Mouse (Mus musculus) liver, embryonic 11.5 days (tissue): Measurements from ENCODE around the gene Krcc1. TPM values are rescaled to one million over a fixed set of nuclear protein-coding genes. Genes with fewer than 3 reads are reported as not detected.

ENCODE experiments used
- ATAC-seq: fragments of 200-750 bp; cut with Nextera tagmentation; replicated peaks from 2 replicates; pipeline ENCODE4 v1.8.0; 2017; ENCODE audit warnings: moderate number of reproducible peaks, mild to moderate bottlenecking, moderate TSS enrichment, moderate library complexity; ENCODE audit not compliant: low FRiP score
- DNase-seq: peaks from one replicate; pipeline ENCODE4 v3.0.0-alpha.2; 2017; ENCODE audit warnings: low spot score
- H3K27ac ChIP-seq: fragments of 300-500 bp; sonication (generic); 2 replicates; pipeline ENCODE4 v1.5.1; 2014; ENCODE audit warnings: mild to moderate bottlenecking, low read depth, low read length, control low read depth
- H3K27me3 ChIP-seq: fragments of 300-500 bp; sonication (generic); replicated peaks from 2 replicates; pipeline ENCODE4 v1.6.1; 2014; ENCODE audit warnings: low read length, mixed read lengths; ENCODE audit not compliant: control insufficient read depth, insufficient read depth
- H3K36me3 ChIP-seq: fragments of 300-500 bp; sonication (generic); 2 replicates; pipeline ENCODE4 v1.6.1; 2014; ENCODE audit warnings: mild to moderate bottlenecking, low read length, moderate library complexity, mixed read lengths; ENCODE audit not compliant: control insufficient read depth, insufficient read depth
- H3K4me1 ChIP-seq: fragments of 300-500 bp; sonication (generic); replicated peaks from 2 replicates; pipeline ENCODE4 v1.6.1; 2014; ENCODE audit warnings: low read length, mixed read lengths; ENCODE audit not compliant: control insufficient read depth, insufficient read depth
- H3K4me2 ChIP-seq: fragments of 300-500 bp; sonication (generic); 2 replicates; pipeline ENCODE4 v1.6.1; 2014; ENCODE audit warnings: mild to moderate bottlenecking, control low read depth, moderate library complexity
- H3K4me3 ChIP-seq: fragments of 300-500 bp; sonication (generic); 2 replicates; pipeline ENCODE4 v1.5.1; 2014; ENCODE audit warnings: low read depth, low read length, control low read depth
- H3K9ac ChIP-seq: fragments of 300-500 bp; sonication (generic); 2 replicates; pipeline ENCODE4 v1.6.1; 2014; ENCODE audit warnings: low read depth, low read length, control low read depth
- H3K9me3 ChIP-seq: fragments of 300-500 bp; sonication (generic); 2 replicates; pipeline ENCODE4 v1.6.1; 2016; ENCODE audit warnings: low read length, inconsistent platforms, mixed read lengths; ENCODE audit not compliant: control insufficient read depth
- WGBS: fragments of 180-500 bp; shearing (Covaris S2); extraction: QIAGEN DNeasy Blood & Tissue Kit; methylation state at CpG from one replicate; pipeline ENCODE4 v1.1.7; 2014; 5-methylcytosine and 5-hydroxymethylcytosine counted together
- polyA plus RNA-seq: library from polyadenylated mRNA; unstranded; fragments of >200 nt; fragmentation: Nextera tagmentation; extraction: Ambion mirVana; gene quantifications from 2 replicates; pipeline ENCODE4 v1.2.1, GENCODE M21; 2014

The Krcc1 gene
- polyA plus RNA-seq, 1 experiment from 2014 or later = 40.3 TPM

DNA sequence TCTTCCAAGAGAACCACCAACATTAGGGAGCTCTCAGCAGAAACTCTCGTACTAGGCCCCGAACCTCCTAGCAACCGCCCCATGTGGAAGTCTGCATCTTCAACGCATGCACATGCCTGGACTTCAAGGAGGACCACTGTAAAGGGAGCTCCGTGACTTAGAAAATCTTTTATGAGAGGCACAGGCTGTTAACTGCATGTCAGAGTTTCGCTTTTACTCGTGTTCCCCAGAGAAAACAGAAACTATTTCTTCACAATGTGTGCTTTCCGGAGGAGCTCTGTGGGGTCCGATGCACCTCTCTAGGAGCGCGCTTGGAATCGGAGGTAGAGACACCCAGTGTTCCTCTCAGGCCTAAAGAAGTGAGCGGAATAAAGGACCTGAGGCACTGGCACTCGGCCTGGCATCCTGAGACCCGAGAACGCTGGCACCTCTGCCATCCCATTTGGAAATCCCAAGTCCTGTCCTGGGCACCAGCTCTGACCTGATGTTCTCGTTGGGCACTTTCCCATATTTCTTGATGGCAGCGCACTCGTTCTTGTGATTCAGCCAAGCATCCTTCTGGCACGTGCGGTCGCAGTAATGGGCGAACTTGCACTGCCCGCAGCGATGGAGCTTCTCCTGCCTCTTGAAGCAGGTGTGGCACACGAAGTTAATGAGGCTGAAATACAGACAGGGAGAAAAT lies 32.3 kb upstream of the Krcc1 start:
- Histone ChIP-seq H3K4me2 (no peak overlapping the region), H3K9me3 (no peaks in the 10 kb centered on the region), H3K36me3 (no peaks in the 10 kb centered on the region), H3K27me3 (no peaks in the 10 kb centered on the region), H3K4me3 (no peak overlapping the region), H3K9ac (no peak overlapping the region), H3K27ac (no peak overlapping the region), H3K4me1 (no peaks in the 10 kb centered on the region)
- 86% methylated on average over 26 of the region's 26 CpGs for WGBS
- ATAC-seq = no peak
- no peak for DNase-seq

DNA sequence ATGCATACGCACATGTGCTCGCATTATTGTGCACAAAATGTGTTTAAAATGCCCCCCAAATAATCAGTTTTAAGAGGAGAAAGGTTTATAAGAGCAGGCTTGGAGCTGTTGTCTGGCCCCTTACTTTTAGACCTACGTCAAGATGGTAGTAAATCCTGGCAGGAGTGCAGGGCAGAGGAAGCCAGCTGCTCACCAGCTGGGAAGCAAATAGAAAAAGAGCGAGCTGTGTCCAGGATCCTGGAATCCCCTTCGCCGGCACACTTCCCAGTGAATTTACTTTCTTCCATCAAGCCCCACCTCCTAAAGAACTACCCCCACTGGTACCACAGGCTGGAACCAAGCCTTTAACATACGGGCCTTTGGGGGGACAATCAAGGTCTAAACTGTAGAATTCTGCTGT lies 30.6 kb upstream of the Krcc1 start:
- WGBS = 84% methylated on average over 7 of the region's 7 CpGs
- Histone ChIP-seq H3K36me3 (no peaks in the 10 kb centered on the region), H3K27me3 (no peaks in the 10 kb centered on the region), H3K27ac (no peak overlapping the region), H3K9ac (no peak overlapping the region), H3K4me2 (no peak overlapping the region), H3K4me3 (no peak overlapping the region), H3K9me3 (no peaks in the 10 kb centered on the region), H3K4me1 (no peaks in the 10 kb centered on the region)
- DNase-seq (no peak), ATAC-seq (no peak)

DNA sequence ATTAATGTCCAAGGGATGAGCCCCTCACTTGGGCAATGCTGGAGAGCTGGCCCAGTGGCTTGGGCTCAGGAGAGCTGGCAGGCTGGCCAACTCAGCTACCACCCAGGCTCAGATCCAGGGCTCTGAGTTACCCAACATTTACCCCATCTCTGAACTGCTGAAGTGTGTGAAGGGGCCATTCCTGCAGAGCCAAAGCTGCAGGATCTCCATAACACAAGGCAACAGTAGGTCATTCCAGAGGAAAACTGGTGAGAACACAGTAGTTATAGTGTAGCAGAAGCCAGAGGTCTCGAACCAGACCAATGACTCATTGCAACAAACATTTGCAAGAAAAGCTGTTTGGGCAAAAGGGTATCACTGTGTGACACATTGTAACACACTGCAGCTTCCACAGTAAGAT lies 28.7 kb upstream of the Krcc1 start:
- Histone ChIP-seq H3K27ac (no peak overlapping the region), H3K36me3 (no peaks in the 10 kb centered on the region), H3K9me3 (no peaks in the 10 kb centered on the region), H3K4me1 (no peaks in the 10 kb centered on the region), H3K4me2 (no peak overlapping the region), H3K9ac (no peak overlapping the region), H3K27me3 (no peaks in the 10 kb centered on the region), H3K4me3 (no peak overlapping the region)
- ATAC-seq (no peak), DNase-seq (no peak)
- 79% methylated on average over 1 of the region's 1 CpGs for WGBS

DNA sequence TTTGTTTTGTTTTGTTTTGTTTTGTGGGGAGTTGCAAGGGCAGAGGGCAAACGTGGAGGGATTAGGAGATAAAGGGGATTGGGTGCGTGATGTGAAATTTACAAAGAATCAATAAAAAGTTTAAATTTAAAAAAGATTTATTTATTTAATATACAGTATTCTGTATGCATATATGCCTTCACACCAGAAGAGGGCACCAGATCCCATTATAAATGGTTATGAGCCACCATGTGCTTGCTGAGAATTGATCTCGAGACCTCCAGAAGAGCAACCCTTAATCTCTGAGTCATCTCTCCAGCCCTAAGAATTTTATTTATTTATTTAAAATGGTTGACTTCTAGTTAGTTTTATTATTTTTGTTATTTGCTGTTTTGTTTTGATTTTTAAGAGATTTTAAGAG lies 28.2 kb upstream of the Krcc1 start:
- no peaks in the 10 kb centered on the region for H3K9me3 ChIP-seq
- no peak overlapping the region for H3K9ac ChIP-seq
- no peak overlapping the region for H3K4me2 ChIP-seq
- no peaks in the 10 kb centered on the region for H3K4me1 ChIP-seq
- ATAC-seq = no peak
- 73% methylated on average over 3 of the region's 3 CpGs for WGBS
- H3K4me3 ChIP-seq = no peak overlapping the region
- H3K27ac ChIP-seq = no peak overlapping the region
- DNase-seq = no peak
- no peaks in the 10 kb centered on the region for H3K36me3 ChIP-seq
- H3K27me3 ChIP-seq = no peaks in the 10 kb centered on the region

DNA sequence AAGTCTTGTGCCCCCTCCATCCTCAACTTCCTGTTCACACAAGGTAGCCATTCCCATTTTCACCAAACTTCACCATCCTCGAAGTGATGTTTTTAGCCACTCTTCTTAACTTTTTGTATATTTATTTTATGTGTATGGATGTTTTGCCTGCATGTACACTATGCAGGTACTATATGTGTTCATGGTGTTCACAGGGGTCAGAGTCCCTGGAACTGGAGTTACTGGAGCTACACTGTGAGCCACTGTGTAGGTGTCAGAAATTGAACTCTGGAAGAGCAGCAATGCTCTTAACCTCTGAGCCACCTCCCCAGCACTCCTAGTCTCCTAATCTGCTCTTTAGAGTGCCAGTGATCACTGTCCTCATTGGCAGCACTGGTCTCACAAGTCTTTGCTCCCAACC lies 23.1 kb upstream of the Krcc1 start:
- WGBS = 88% methylated on average over 1 of the region's 1 CpGs
- H3K4me3 ChIP-seq = no peak overlapping the region
- no peak overlapping the region for H3K27ac ChIP-seq
- H3K4me2 ChIP-seq = no peak overlapping the region
- no peak for DNase-seq
- H3K36me3 ChIP-seq = no peaks in the 10 kb centered on the region
- no peaks in the 10 kb centered on the region for H3K27me3 ChIP-seq
- no peak for ATAC-seq
- no peaks in the 10 kb centered on the region for H3K9me3 ChIP-seq
- no peaks in the 10 kb centered on the region for H3K4me1 ChIP-seq
- H3K9ac ChIP-seq = no peak overlapping the region

DNA sequence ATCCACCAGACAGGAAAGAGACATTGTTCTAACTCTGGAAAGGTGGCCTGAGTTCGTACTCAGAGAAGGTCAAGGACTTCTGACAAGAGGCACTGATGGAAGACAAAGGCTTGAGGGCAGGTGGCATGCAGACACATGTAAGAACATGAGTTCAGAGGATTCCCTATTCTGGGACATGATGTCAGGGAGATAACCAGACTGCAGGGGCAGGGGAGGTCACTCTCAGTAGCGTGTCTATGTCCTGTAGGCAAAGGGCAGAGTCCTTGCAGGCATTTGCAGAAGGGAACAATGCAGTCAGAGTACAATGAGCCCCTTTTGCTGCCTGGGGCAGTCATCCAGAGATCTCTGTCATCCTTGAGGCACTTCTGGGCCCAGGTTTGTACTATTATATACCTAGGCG lies 21.9 kb upstream of the Krcc1 start:
- Histone ChIP-seq H3K27ac (no peak overlapping the region), H3K4me1 (no peaks in the 10 kb centered on the region), H3K27me3 (no peaks in the 10 kb centered on the region), H3K4me3 (no peak overlapping the region), H3K9ac (no peak overlapping the region), H3K4me2 (no peak overlapping the region), H3K9me3 (no peaks in the 10 kb centered on the region), H3K36me3 (no peaks in the 10 kb centered on the region)
- no peak for ATAC-seq
- 72% methylated on average over 3 of the region's 3 CpGs for WGBS
- no peak for DNase-seq

DNA sequence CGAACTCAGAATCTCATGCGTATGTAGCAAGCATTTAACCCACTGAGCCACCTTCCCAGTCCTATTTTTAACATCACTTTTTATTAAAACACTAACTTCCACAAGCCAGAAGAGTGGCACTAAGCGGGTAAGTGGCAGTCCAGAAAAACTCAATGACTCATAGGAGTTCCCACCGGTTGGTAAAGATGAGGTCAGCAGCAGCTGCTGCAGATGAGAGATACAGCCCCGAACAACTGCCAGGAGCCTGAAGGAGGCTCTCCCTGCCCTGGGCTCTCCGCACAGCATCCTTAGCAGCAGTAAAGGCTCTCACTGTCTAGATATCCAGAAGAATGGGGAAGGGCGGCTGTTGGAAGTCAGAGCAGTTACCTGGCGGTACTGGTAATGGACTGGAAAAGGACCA lies 20.5 kb upstream of the Krcc1 start:
- H3K9me3 ChIP-seq = no peaks in the 10 kb centered on the region
- H3K36me3 ChIP-seq = no peaks in the 10 kb centered on the region
- 72% methylated on average over 8 of the region's 8 CpGs for WGBS
- ATAC-seq = no peak
- no peak overlapping the region for H3K4me2 ChIP-seq
- no peaks in the 10 kb centered on the region for H3K27me3 ChIP-seq
- no peak for DNase-seq
- H3K4me3 ChIP-seq = no peak overlapping the region
- no peaks in the 10 kb centered on the region for H3K4me1 ChIP-seq
- H3K27ac ChIP-seq = no peak overlapping the region
- H3K9ac ChIP-seq = no peak overlapping the region

DNA sequence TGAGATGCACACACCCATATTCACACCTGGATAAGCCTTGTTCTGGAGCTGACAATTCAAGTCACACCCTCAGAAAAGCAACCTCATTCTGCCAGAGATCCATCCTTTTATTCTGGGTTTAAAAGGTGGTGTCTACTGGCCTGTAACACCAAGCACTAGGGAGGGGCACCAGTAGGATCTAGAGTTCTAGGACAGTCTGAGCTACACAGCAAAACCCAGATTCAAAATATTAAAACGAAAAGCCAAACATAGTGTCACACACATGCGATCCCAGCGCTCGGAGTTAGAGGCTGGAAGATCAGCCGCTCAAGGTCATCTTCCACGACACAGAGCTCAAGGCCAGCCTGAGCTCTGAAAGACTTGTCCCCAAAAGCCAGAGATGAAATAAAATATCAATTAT lies 17.0 kb upstream of the Krcc1 start:
- no peaks in the 10 kb centered on the region for H3K9me3 ChIP-seq
- no peaks in the 10 kb centered on the region for H3K36me3 ChIP-seq
- H3K27me3 ChIP-seq = no peaks in the 10 kb centered on the region
- DNase-seq (no peak), ATAC-seq (no peak)
- H3K9ac ChIP-seq = no peak overlapping the region
- peaks cover 2% of the 10 kb centered on the region; the same call in 1 of the 2 replicates for H3K4me1 ChIP-seq
- no peak overlapping the region for H3K27ac ChIP-seq
- no peak overlapping the region for H3K4me2 ChIP-seq
- 81% methylated on average over 6 of the region's 6 CpGs for WGBS
- no peak overlapping the region for H3K4me3 ChIP-seq

DNA sequence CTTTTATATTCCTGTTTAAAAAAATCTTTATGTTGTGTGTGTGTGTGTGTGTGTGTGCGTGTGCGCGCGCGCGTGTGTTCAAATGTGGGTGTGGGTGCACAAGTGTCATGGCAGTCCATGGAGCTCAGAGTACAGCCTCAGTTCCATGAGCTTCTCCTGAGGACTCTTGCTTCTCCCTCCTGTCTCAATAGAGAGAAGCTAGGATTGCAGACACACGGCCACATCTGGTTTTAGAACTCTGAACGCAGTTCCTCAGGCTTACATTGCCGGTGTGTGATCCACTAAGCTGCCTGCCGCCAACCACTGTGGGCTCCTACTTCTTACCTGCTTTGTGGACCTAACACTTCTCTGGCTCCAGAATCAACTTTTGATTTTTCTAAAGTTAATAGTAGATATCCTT lies 15.3 kb upstream of the Krcc1 start:
- no peak overlapping the region for H3K27ac ChIP-seq
- H3K36me3 ChIP-seq = no peaks in the 10 kb centered on the region
- 92% methylated on average over 10 of the region's 10 CpGs for WGBS
- H3K27me3 ChIP-seq = no peaks in the 10 kb centered on the region
- no peaks in the 10 kb centered on the region for H3K9me3 ChIP-seq
- DNase-seq (no peak), ATAC-seq (no peak)
- H3K4me2 ChIP-seq = no peak overlapping the region
- peaks cover 13% of the 10 kb centered on the region for H3K4me1 ChIP-seq
- no peak overlapping the region for H3K4me3 ChIP-seq
- H3K9ac ChIP-seq = no peak overlapping the region
